Mouse (Mus musculus): ENCODE data around the gene Tns3. TPM values are rescaled to one million over a fixed set of nuclear protein-coding genes. Genes with fewer than 3 reads are reported as not detected.

The Tns3 gene
- 0.11 TPM for polyA plus RNA-seq (2017; shearing (Covaris generic))

DNA sequence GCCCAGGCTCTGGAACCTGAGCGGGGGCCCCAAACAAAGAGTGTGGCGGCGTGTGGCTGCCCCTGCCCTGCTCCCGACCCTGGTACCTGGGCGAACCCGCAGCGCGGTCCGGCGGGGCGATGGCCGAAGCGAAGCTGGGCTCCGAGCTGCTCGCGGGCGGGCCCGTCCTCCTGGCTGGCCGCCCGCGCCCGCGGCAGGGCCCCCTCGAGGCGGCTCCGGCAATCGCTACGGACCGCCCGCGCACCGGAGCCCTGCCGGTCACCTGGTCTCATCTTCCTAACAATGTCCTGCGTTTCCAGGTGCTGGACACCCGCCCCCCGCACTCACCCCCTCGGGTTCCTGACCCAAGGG lies at the start of gene Tns3:
TSS of gene Tns3 (minus strand) at position 143 of the 351 bp plus-strand sequence.

All from inflammation-experienced regulatory T-cells, adult 16 weeks (primary cell).